Mouse (Mus musculus) embryonic facial prominence, embryonic 10.5 days (tissue): ENCODE measurements around the gene Srrm3. TPM values are rescaled to one million over a fixed set of nuclear protein-coding genes. Genes with fewer than 3 reads are reported as not detected.

Source experiments
- DNase-seq: peaks from one replicate; pipeline ENCODE4 v3.0.0-alpha.2; 2017; ENCODE audit warnings: low spot score
- H3K27ac ChIP-seq: fragments of 300-500 bp; sonication (generic); replicated peaks from 2 replicates; pipeline ENCODE4 v1.5.1; 2016; ENCODE audit warnings: mild to moderate bottlenecking
- H3K27me3 ChIP-seq: fragments of 300-500 bp; sonication (generic); replicated peaks from 2 replicates; pipeline ENCODE4 v1.6.1; 2016; ENCODE audit warnings: low read depth, mild to moderate bottlenecking; ENCODE audit not compliant: poor library complexity, severe bottlenecking
- H3K36me3 ChIP-seq: fragments of 300-500 bp; sonication (generic); replicated peaks from 2 replicates; pipeline ENCODE4 v1.6.1; 2016; ENCODE audit warnings: mild to moderate bottlenecking, moderate library complexity
- H3K4me1 ChIP-seq: fragments of 300-500 bp; sonication (generic); 2 replicates; pipeline ENCODE4 v1.6.1; 2016
- H3K4me3 ChIP-seq: fragments of 300-500 bp; sonication (generic); 2 replicates; pipeline ENCODE4 v1.5.1; 2016; ENCODE audit warnings: mild to moderate bottlenecking, moderate library complexity
- H3K9me3 ChIP-seq: fragments of 300-500 bp; sonication (generic); 2 replicates; pipeline ENCODE4 v1.6.1; 2016; ENCODE audit warnings: mild to moderate bottlenecking
- WGBS: fragments of 180-500 bp; shearing (Covaris S2); methylation state at CpG from one replicate; pipeline ENCODE4 v1.1.7; 2016; 5-methylcytosine and 5-hydroxymethylcytosine counted together
- polyA plus RNA-seq: library from polyadenylated mRNA; unstranded; fragments of >200 nt; fragmentation: Nextera tagmentation; extraction: Ambion mirVana; gene quantifications from 2 replicates; pipeline ENCODE4 v1.2.1, GENCODE M21; 2016

The Srrm3 gene
- polyA plus RNA-seq, 1 experiment from 2014 or later = 5.3 TPM

- WGBS = 6% methylated on average over 5 of the region's 5 CpGs
- no peak for DNase-seq
- peak overlapping the region; percentile 70 for H3K27ac ChIP-seq
- peak overlapping the region; percentile 48 for H3K4me3 ChIP-seq
- peaks cover 25% of the 10 kb centered on the region for H3K36me3 ChIP-seq
- peaks cover 14% of the 10 kb centered on the region for H3K4me1 ChIP-seq
- H3K27me3 ChIP-seq = 0 out of 2 replicates have a peak, but pooled peaks cover 4% of the 10 kb centered on the region
- H3K9me3 ChIP-seq = no peaks in the 10 kb centered on the region
Observed at GRCm38 (mm10) chr5:135794859-135795181, 11.9 kb upstream of the Srrm3 start.

- Histone ChIP-seq H3K4me1 (peaks cover 25% of the 10 kb centered on the region), H3K27ac (no peak overlapping the region), H3K9me3 (no peaks in the 10 kb centered on the region), H3K27me3 (peaks cover 12% of the 10 kb centered on the region; the same call in 1 of the 2 replicates), H3K4me3 (no peak overlapping the region), H3K36me3 (no peaks in the 10 kb centered on the region)
- WGBS = 44% methylated on average over 4 of the region's 4 CpGs
- peak; percentile 33 for DNase-seq
Observed at GRCm38 (mm10) chr5:135799746-135800145, 6.9 kb upstream of the Srrm3 start.

- H3K36me3 ChIP-seq = no peaks in the 10 kb centered on the region
- H3K4me1 ChIP-seq = peaks cover 21% of the 10 kb centered on the region
- WGBS = 4% methylated on average over 6 of the region's 6 CpGs
- peaks cover 15% of the 10 kb centered on the region; the same call in 1 of the 2 replicates for H3K27me3 ChIP-seq
- H3K4me3 ChIP-seq = no peak overlapping the region
- no peaks in the 10 kb centered on the region for H3K9me3 ChIP-seq
- H3K27ac ChIP-seq = no peak overlapping the region
- peak; percentile 72 for DNase-seq
Observed at GRCm38 (mm10) chr5:135800927-135801326, 5.8 kb upstream of the Srrm3 start.

- Histone ChIP-seq H3K9me3 (no peaks in the 10 kb centered on the region), H3K27me3 (peaks cover 15% of the 10 kb centered on the region; the same call in 1 of the 2 replicates), H3K27ac (no peak overlapping the region), H3K4me3 (no peak overlapping the region), H3K36me3 (no peaks in the 10 kb centered on the region), H3K4me1 (peaks cover 28% of the 10 kb centered on the region)
- no peak for DNase-seq
- WGBS = 90% methylated on average over 8 of the region's 8 CpGs
Observed at GRCm38 (mm10) chr5:135802641-135803040, 4.0 kb upstream of the Srrm3 start.

- DNase-seq = no peak
Observed at GRCm38 (mm10) chr5:135803135-135803534, 3.6 kb upstream of the Srrm3 start.

GRCm38 (mm10) chr5:135803676-135804075 is 3.0 kb upstream of the Srrm3 start:
- no peak for DNase-seq
- no peak overlapping the region for H3K27ac ChIP-seq
- no peaks in the 10 kb centered on the region for H3K36me3 ChIP-seq
- 77% methylated on average over 4 of the region's 4 CpGs for WGBS
- H3K4me3 ChIP-seq = no peak overlapping the region
- no peaks in the 10 kb centered on the region for H3K9me3 ChIP-seq
- peaks cover 28% of the 10 kb centered on the region for H3K4me1 ChIP-seq
- H3K27me3 ChIP-seq = peaks cover 12% of the 10 kb centered on the region; the same call in 1 of the 2 replicates

More at GRCm38 (mm10) chr5:135803135-135803534, 3.6 kb upstream of the Srrm3 start:
- H3K4me3 ChIP-seq = no peak overlapping the region
- 62% methylated on average over 4 of the region's 4 CpGs for WGBS
- no peaks in the 10 kb centered on the region for H3K36me3 ChIP-seq
- peaks cover 28% of the 10 kb centered on the region for H3K4me1 ChIP-seq
- H3K27me3 ChIP-seq = peaks cover 15% of the 10 kb centered on the region; the same call in 1 of the 2 replicates
- H3K9me3 ChIP-seq = no peaks in the 10 kb centered on the region
- H3K27ac ChIP-seq = no peak overlapping the region

- no peak overlapping the region for H3K27ac ChIP-seq
- 72% methylated on average over 2 of the region's 2 CpGs for WGBS
- H3K27me3 ChIP-seq = peaks cover 11% of the 10 kb centered on the region; the same call in 1 of the 2 replicates
- no peak for DNase-seq
- H3K9me3 ChIP-seq = no peaks in the 10 kb centered on the region
- peaks cover 28% of the 10 kb centered on the region for H3K4me1 ChIP-seq
- H3K4me3 ChIP-seq = no peak overlapping the region
- H3K36me3 ChIP-seq = no peaks in the 10 kb centered on the region
Observed at GRCm38 (mm10) chr5:135804735-135805134, 2.0 kb upstream of the Srrm3 start.

- DNase-seq = no peak
- Histone ChIP-seq H3K36me3 (no peaks in the 10 kb centered on the region), H3K9me3 (no peaks in the 10 kb centered on the region), H3K27ac (no peak overlapping the region), H3K4me3 (peak overlapping the region; percentile 46), H3K27me3 (0 out of 2 replicates have a peak, but pooled peaks cover 5% of the 10 kb centered on the region), H3K4me1 (peaks cover 7% of the 10 kb centered on the region; the same call in 1 of the 2 replicates)
- 56% methylated on average over 3 of the region's 3 CpGs for WGBS
Observed at GRCm38 (mm10) chr5:135807263-135807637, 560 bp downstream of the Srrm3 start.

- H3K36me3 ChIP-seq = no peaks in the 10 kb centered on the region
- WGBS = 70% methylated on average over 5 of the region's 5 CpGs
- H3K9me3 ChIP-seq = no peaks in the 10 kb centered on the region
- H3K4me1 ChIP-seq = no peaks in the 10 kb centered on the region
- no peaks in the 10 kb centered on the region for H3K27me3 ChIP-seq
- no peak for DNase-seq
- H3K27ac ChIP-seq = no peak overlapping the region
- no peak overlapping the region for H3K4me3 ChIP-seq
Observed at GRCm38 (mm10) chr5:135812991-135813390, 6.3 kb downstream of the Srrm3 start.

- no peak for DNase-seq
- WGBS = 53% methylated on average over 7 of the region's 7 CpGs
- no peaks in the 10 kb centered on the region for H3K36me3 ChIP-seq
Observed at GRCm38 (mm10) chr5:135818491-135818890, 11.8 kb downstream of the Srrm3 start.

GRCm38 (mm10) chr5:135822316-135822944 is 15.7 kb downstream of the Srrm3 start:
- no peaks in the 10 kb centered on the region for H3K9me3 ChIP-seq
- H3K27me3 ChIP-seq = peaks cover 17% of the 10 kb centered on the region
- H3K4me3 ChIP-seq = no peak overlapping the region
- peaks cover 16% of the 10 kb centered on the region for H3K4me1 ChIP-seq
- WGBS = 22% methylated on average over 7 of the region's 7 CpGs
- no peaks in the 10 kb centered on the region for H3K36me3 ChIP-seq
- no peak overlapping the region for H3K27ac ChIP-seq
- peak; percentile 31 for DNase-seq

More at GRCm38 (mm10) chr5:135818491-135818890, 11.8 kb downstream of the Srrm3 start:
- Histone ChIP-seq H3K27me3 (peaks cover 17% of the 10 kb centered on the region), H3K9me3 (no peaks in the 10 kb centered on the region), H3K4me1 (peaks cover 8% of the 10 kb centered on the region), H3K27ac (no peak overlapping the region), H3K4me3 (no peak overlapping the region)

- WGBS = 62% methylated on average over 3 of the region's 3 CpGs
- no peak overlapping the region for H3K4me3 ChIP-seq
- no peak overlapping the region for H3K27ac ChIP-seq
Observed at GRCm38 (mm10) chr5:135824517-135824916, 17.8 kb downstream of the Srrm3 start.

GRCm38 (mm10) chr5:135826225-135826624 is 19.5 kb downstream of the Srrm3 start:
- WGBS = 44% methylated on average over 6 of the region's 6 CpGs
- no peaks in the 10 kb centered on the region for H3K9me3 ChIP-seq
- no peak for DNase-seq
- H3K4me1 ChIP-seq = peaks cover 16% of the 10 kb centered on the region
- 0 out of 2 replicates have a peak overlapping the region, but pooled peaks have one; percentile 24 for H3K27ac ChIP-seq
- H3K27me3 ChIP-seq = 0 out of 2 replicates have a peak, but pooled peaks cover 3% of the 10 kb centered on the region
- no peaks in the 10 kb centered on the region for H3K36me3 ChIP-seq
- no peak overlapping the region for H3K4me3 ChIP-seq

More at GRCm38 (mm10) chr5:135824517-135824916, 17.8 kb downstream of the Srrm3 start:
- DNase-seq = no peak
- H3K36me3 ChIP-seq = no peaks in the 10 kb centered on the region
- peaks cover 4% of the 10 kb centered on the region; the same call in 1 of the 2 replicates for H3K27me3 ChIP-seq
- H3K9me3 ChIP-seq = no peaks in the 10 kb centered on the region
- H3K4me1 ChIP-seq = peaks cover 16% of the 10 kb centered on the region
